Mouse (Mus musculus) heart, postnatal 10 days (tissue): ENCODE measurements around the gene Gpc5. TPM values are rescaled to one million over a fixed set of nuclear protein-coding genes. Genes with fewer than 3 reads are reported as not detected.

ENCODE experiments used
- DNase-seq, 2 experiments: peaks; one replicate each; pipeline ENCODE4 v3.0.0; 2021
- intact Hi-C: fragments of 180-260 bp; cut with DNase I; formaldehyde crosslinking; loops from one replicate; pipeline ENCODE4 v1.15.1; 2025
- total RNA-seq, 2 experiments: library from RNA; stranded (reverse); gene quantifications; 2 replicates each; pipeline ENCODE4 v1.2.3; 2021

The Gpc5 gene
- total RNA-seq, 2 experiments from 2014 or later: not detected

DNA sequence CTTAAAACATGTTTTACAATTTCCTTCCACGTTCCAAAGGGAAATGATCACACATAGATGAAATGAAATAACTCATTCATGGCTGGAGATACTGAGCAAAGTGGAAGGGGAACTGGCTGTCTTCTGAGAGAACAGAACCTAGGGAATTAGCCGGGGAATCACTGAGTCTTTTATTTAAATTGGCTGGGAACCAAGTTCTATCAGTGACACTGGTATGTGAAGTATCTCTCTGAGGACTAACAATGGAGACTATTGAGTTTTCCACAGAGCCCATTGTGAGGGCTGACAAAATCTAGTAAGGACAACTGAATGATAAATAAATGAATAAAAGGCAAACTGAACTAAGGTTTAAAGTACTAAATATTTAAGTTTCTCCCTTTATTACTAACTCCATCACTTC, 712.7 kb downstream of the Gpc5 start:
- DNase-seq: peak in 1 of 2 experiments; percentile 5
- intact Hi-C loops: no loop called here

DNA sequence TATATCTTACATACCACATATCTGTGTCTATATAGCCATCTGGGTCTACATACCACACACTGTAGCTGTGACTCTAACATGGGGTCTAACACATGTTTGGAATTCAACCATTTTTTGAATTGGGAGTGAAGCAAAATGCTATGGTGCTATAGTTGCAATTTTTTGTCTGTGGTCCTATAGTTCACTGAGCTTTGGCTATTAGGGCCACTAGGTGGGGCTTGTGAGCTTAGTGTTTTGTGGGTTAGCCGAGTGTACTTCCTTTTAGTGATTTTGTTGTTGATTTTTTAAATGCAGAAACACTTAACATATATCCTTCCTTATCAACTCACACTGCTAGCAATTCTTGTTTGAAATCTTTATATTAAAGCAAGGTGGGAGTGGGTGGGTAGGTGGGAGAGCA, 727.0 kb downstream of the Gpc5 start:
- intact Hi-C loops: no loop called here
- peak in 1 of 2 experiments; percentile 3 for DNase-seq

DNA sequence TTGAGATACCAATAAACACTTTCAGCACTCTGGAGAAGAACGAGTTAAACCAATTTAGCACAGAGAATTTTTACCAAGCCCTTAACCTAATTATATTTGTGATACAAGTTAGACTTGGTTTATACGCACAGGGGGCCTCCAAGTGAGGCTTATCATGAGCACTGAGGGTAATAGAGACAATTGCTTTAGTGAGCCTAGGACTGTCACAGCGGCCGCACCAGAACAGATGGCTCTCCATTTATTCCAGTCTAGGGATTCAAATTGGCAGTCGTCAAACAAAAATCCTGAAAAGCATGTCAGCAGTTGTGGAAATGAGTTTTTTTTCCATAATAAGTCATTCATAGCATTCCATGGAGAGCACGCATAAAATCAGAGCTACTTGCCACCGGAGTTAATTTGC, 729.6 kb downstream of the Gpc5 start:
- intact Hi-C loops: no loop called here
- no peak for DNase-seq

DNA sequence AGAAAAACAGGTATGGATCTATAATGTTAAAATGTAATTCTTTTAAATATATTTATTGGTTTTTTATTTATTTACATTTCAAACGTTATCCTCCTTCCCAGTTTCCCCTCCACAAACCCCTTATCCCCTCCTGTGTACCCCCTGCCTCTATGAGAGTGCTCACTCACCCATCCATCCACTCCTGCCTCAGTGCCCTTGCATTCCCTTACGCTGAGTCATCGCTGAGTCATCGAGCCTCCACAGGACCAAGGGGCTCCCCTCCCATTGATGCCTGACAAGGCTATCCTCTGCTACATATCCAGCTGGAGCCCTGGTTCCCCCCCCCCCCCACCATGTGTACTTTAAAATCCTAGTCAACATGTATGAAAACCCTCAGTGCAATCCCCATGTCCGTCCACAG, 738.5 kb downstream of the Gpc5 start:
- DNase-seq: no peak
- intact Hi-C loops: no loop called here

DNA sequence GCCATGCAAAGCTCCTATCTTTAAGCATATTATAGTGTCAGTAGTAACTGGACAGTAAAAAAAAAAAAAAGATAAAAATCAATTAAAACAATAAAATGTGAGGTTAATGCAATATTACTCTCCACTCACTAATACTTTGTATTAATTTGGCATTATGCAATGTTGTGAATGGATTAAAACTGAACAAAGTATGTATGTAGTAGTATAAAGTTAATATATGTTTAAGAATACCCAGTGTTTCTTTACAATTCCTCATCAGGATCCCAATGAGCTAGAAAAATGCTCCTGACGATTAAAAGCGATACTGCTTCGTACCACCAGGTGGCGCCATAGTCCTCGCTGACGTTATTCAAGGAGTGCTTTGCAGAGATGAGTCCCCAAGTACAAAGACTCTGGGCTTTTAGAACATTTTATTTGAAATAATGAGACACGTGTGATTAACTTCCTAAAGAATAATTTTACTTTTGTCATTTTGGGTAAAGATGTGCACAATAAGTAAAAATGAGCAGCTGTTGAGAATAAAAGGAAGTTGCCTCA, 739.3 kb downstream of the Gpc5 start:
- peak; percentile 57 to 78 for DNase-seq
- intact Hi-C loops: no loop called here

DNA sequence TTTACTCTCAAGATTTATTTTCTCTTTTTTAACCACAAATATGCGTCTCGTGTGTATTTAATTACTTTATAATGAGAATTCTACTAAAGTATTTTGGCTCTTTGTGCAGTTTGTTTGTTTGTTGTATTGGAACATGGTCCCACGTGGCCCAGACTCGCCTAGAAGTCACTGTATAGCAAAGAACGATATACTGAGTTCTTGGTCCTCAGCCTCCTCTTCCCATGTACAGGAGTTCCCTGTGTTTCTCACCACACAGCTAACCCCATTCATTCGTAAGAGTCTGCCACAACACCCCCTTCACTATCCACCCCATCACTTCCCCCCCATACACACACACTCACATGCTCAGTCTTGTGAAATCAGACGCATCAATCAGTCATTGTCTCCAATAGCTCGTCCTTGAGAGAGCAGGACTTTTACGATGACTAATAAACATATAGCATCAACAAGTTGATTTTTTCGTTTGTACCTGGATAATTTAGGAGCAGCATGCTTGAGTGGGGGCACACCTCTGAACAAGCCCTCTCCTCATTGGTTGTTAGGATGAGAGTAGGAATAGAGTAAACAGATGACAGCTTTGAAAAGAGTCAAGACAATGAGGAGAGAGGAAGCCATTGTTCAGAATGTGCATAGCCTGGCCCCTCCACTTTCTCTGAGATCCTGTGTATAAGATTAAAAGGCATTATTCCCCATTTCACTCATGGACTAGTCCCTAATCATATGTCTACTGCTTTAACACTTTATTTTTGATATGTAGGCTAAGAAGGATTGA, 740.0 kb downstream of the Gpc5 start:
- intact Hi-C loops: no loop called here
- no peak for DNase-seq

DNA sequence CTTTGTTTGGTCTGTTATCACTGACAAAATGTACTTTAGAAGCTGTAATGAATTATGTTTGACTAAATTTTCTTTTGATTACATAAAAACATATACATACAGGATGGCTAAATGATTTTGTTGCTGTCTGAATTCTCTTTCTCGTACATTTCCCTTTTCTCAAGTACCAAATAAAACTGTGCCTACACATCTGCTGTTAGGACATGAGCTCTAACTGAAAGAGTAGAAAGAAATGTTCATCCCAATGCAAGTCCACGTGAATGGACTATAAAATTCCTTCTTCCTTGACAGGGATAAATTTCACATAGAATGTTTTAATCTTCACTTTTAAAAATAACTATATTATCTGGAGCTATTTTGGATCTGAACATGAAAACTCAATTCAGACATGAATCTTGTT, 751.8 kb downstream of the Gpc5 start:
- intact Hi-C loops: no loop called here
- no peak for DNase-seq

DNA sequence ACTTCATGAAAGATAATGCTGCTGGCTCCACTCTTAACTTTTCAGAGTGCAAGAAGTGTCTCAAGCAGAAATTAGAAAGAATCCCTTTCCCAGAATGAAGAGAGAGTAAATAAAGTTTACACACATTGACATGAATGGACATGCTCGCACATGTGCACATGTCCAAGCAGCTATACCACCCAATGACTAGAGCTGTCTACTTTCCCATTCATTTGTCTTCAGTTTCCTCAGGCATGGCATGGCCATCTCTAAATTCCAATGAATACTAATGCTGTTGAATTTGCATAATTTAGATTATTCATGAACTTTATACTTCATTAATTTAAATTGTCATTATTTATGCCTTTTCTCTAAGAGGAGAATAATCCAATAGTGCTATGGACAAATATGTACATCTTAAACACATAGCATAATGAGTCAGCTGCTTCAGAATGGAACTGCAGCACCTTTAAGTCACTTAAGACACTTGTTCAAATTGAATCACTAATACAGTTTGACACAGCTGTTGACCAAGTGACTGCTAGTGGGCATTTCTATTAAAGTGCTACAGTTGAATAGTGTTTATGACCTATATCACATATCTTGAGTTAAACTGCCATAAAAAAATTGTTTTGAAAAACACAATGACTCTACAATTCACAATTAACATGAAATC, 752.9 kb downstream of the Gpc5 start:
- DNase-seq: no peak
- intact Hi-C loops: no loop called here

DNA sequence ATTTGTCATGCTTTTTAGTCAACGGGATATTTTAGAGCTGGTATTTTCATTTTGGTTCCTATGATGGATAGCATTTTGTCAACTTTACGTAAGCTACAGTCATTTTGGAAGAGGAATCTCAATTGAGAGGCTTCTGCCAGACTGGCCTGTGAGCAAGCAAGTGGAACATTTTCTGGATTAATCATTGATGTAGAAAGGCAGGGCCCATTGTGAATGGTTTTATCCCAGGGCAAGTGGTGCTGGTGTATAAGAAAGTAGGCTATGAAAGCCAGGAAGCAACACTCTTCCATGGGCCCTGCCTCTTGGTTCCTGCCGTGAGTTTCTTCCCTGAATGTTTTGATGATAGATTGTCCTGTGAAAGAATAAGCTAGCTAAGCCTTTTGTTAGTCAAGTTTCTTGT, 777.1 kb downstream of the Gpc5 start:
- intact Hi-C loops: no loop called here
- DNase-seq: no peak

DNA sequence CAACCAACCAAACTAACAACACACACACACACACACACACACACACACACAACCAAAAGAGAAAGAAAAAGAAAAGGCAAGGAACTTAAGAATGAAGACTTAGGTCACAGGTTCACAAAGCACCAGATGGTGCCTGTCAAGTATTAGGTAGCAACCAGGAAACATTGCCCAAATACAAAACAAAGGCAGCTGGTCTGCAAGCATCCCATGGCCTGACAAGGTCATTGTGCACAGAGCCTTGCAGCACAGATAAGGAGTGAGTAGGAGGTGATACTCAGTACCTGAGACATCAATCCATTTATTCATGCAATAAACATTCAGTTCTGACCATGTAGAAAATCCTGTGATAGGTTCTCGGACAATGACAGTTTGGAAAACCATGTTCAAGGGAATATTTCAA, 884.0 kb downstream of the Gpc5 start:
- intact Hi-C loops: no loop called here
- no peak for DNase-seq

DNA sequence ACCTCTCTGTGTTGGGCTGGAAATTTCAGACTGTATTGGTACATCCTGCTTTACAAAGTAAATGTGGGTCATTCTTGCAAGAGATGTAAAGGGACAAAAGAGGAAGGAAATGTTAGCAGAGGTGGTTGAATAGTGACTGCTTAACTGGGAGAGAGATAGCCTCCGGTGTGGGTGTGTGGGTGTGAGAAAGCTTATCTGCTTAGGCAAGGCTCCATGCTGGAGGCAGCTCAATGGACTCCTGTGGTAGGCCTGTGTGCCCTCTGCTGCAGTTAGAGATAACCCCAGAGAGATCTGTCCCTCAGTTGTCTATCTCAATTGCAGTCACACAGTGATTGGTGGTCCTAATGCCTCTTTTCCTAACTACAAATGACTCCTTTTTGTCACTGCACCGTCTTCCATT, 887.2 kb downstream of the Gpc5 start:
- intact Hi-C loops: no loop called here
- no peak for DNase-seq

DNA sequence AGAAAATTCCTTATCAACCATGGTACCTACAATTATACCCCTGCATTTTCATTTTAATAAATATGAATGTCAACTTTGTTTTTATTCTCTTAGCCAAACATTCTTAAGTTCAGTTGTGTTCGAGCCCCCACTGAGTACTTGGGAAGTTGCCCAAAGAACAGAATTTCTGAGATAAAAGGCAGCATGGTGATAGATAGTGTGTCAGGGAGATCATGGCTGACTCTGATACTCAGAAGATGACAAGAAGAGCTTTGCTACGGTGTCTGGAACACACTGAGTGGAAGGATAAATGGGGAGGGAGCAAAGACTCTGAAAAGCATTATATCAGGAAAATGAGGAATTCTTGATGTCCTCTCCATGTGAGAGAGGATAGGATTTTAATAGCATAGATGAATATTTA, 898.7 kb downstream of the Gpc5 start:
- intact Hi-C loops: no loop called here
- no peak for DNase-seq

DNA sequence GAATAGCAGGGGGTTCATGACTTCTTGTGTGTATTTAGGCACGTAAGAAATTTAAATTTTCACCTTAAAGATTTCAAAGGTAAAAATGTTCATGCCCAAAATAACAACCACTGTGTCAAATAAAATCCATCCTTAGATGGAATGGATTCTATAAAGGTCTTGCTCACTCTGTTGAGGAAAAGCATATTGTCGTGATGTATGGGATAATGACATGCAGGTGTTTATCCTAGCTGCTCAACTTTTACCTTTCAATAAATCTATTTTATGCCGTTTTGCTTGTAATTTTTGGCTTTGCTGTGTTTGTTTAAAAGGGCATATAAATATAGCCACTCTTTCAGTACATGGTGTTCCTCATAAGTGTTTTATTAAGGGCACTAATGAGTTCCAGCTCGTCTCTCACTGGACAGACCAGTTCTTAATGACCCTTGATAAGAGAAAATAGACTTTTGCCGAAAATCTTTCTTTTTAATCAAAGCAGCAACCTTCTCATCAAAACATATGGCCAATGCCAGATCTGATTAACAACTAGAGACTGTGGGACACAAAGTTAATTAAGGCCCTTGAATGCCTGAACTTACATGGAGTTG, 901.6 kb downstream of the Gpc5 start:
- intact Hi-C loops: no loop called here

DNA sequence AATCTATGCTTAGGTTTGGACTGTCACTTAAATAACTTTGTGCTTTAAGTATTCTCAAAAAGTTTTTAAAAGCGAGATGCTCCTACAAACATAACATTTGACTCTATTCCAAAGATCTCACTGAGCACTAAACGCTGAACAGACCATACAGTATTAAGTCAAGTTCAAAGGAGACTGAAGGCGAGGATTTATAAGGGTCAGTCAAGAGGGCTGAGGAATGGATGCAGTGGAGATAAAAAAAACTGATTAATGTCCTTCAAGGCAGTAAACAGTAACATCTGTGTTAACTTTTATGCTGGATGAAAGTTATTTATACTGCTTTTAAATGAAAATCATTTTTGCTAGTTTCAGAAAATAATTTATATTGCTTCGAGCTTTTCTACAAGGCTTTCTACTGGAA, 906.9 kb downstream of the Gpc5 start:
- DNase-seq: no peak
- intact Hi-C loops: no loop called here

More for the DNA sequence above, 901.6 kb downstream of the Gpc5 start:
- no peak for DNase-seq

DNA sequence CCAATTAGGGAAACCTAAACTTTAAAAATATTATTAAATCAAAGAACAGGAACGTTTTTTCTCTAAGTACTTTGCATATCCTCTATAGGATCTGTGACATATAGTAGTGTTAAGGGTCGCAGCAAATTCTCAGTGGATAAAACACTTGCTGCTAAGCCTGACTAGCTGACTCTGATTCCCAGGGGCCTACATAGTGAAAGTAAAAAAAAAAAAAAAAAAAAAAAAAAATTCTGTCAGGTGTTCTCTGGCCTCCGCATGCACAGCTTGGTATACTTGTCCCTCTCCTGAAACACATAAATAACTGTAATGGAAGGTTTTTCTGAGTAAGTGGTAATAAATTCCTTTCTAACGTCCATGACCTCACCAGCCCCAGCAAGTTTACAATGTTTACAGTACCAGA, 995.0 kb downstream of the Gpc5 start:
- intact Hi-C loops: no loop called here
- DNase-seq: no peak

DNA sequence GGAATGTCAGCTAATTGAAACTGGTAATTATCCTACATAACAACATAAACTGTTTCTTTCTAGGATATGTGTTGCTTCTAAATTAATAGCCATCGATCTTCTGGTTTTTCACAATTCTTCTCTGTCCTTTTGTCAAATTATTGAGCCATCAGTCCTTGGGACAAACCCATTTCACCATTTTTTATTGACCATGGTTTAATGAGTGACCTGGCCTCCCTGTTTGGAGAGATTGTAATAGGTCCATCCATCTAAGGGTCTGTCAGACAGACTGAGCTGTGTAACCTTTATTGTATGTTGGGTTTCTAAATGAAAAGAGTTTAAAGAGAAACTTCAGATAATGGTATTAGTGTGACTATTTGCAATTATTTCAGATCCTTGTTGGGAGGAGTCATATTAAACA, 1035.9 kb downstream of the Gpc5 start:
- DNase-seq: no peak
- intact Hi-C loops: no loop called here

DNA sequence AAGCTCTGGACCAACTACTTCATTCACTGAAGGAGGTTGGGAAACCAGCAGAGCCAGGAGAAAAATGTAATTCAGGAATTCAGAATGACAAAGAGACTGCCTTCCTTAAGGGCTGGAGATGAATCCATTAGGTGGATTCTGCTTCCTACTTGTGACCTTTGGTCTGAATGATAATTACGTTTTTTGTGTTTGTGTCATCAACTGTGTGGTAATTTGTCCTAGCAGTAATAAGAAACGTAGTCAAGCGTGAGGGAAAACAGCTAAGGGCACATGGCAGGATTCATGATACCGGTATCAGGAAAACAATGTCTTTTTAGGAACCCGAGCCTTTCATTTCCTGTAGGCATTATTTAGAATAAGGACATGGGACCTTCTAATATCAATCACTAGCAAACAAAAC, 1045.3 kb downstream of the Gpc5 start:
- no peak for DNase-seq
- intact Hi-C loops: no loop called here

DNA sequence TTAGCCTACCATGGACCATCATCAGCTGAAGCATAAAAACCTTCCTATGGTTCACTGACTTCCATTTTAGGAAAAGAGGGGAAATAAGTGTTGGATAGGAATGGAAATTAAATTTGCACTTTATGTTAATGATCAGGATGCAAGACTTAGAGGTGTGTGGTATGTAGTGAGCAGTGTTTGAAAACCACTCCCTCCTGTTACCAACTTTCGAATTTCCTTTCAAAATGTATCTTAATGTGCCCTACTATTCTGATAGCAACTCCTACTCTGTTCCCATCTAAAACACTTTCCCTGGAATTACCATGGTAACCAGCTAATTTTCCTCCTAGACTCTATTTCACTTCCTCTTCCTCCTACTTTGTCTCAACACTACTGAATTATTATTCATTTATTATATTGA, 1045.8 kb downstream of the Gpc5 start:
- intact Hi-C loops: no loop called here
- DNase-seq: no peak

DNA sequence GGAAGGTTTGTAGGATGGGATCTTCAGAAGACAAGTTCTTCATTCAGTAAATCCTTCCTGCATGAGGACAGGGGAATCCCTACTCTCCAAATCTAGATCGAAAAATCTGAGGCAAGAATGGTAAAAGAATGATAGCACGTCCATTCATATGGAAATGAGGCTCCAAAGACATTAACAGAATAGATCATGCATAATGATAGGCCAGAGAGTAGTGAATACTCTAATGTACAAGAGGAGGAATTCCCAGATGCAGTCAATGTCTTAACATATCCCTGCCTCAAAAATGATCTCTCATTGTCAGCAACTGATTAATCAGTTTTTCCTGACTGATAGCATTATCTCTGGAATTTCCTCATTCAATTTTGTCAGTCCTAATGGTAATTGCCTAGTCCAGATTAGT, 1070.6 kb downstream of the Gpc5 start:
- no peak for DNase-seq
- intact Hi-C loops: no loop called here

DNA sequence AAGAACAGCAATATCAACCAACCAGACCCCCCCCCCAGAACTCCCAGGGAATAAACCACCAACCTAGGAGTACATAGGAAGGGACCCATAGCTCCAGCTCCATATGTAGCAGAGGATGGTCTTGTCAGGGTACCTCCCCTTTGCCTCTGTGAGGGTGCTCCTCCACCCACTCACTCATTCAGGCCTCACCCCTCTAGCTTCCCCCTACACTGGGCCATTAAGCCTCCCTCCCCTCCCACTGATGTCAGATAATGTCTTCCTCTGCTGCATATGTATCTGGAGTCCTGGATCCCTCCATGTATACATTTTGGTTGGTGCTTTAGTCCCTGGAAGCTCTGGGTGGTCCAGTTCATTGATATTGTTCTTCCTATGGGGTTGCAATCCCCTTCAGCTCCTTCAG, 1075.4 kb downstream of the Gpc5 start:
- no peak for DNase-seq
- intact Hi-C loops: no loop called here

DNA sequence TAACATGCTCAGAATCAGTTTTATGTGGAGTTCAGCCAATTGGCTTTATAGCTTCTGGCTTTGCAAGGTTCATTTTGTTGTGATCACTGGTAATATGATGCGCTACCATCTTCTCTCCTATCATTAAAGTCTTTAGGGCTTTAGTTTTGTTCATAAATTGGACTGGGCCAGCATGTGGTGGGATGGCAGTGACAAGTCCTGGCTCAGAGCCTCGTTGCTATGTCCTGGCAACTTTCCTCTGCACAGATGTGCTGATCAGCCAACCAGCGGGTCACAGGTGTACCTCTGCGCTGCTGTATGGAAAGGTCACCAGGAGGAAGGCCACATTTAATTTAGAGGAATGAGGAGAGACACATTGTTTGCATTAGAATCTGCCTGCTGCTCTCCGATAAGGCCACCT, 1077.1 kb downstream of the Gpc5 start:
- no peak for DNase-seq
- intact Hi-C loops: no loop called here

DNA sequence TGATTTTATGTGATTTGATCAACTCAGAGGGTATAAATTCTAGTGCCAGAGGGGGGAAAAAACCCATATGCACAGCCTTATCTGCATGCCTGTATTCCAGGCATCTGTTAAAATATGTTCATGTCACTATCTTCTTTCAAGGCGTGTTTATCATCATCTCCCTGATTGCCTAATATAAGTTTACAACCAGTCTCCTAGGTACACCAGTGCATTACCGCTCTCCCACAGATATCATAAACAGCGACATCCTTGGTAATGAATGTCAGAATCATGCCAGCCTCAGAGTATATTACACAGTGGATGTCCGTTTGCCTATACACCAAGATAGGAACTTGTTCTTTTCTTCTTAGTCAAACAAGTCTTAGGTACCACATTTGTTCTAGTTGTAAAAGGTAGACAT, 1095.0 kb downstream of the Gpc5 start:
- intact Hi-C loops: no loop called here
- no peak for DNase-seq
